Mouse (Mus musculus): ENCODE data around the gene Jhy. TPM values are rescaled to one million over a fixed set of nuclear protein-coding genes. Genes with fewer than 3 reads are reported as not detected.
A peak's percentile ranks its signal among the peaks of the same experiment; 100 is the strongest.

Gene Jhy
- 0.30 TPM in 1 of 2 replicates, not detected in the other for polyA plus RNA-seq (2014; fragmentation: Nextera tagmentation; extraction: Ambion mirVana)

DNA sequence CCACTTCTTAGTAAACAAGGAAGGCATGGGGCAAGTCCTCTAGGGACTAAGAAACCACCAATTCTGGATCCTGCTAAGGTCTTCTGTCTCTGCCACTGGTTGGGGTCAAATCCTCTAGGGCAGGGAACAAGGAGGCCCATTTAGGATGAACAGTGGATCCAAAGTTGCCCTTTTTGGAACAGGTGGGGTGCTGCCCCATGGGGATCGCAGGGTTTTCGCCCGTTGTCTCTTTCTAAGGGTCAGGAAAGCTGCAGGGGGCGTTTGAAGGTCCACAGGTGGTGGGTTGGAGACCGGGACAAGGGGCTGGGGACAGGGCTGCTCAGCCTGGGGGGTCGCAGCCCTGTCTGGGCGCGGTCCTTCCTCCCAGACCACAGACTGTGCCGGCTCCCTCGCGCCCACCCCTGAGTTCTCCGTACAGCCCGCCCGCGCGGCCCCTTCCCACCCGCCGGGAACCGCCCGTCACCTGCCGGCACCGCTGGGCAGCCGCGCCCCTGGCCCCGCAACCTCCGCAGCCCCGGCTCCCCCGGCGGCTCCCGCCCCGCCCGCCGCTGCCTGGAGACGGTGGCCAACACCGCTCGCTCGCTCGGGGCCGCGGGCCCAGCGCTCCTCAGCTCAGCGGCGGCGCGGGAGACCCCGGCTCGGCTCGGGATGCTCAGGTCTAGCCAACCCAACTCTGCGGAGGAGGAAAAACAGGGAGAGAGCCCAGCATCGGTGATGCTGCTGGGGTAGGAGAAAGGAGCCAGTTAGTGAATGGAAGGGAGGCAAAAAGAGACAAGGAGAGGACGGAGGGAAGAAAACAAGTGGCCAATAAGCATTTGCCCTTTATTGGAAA is at the start of gene Jhy:
TSS of gene Jhy (minus strand) at position 533 of the 832 bp plus-strand sequence.
- WGBS: 1% methylated on average over 43 of the region's 51 CpGs
- no peak within 1 kb of the TSS for H3K27ac ChIP-seq (ENCODE audit: low read depth)
- H3K9ac ChIP-seq: peak within 1 kb of the TSS; percentile 9; the same call in 1 of the 2 replicates
- DNase-seq: no peak
- ATAC-seq (ENCODE audit: insufficient read depth): no peak; the same call in 1 of the 2 replicates
- H3K4me1 ChIP-seq (ENCODE audit: insufficient read depth): no peaks in the 10 kb centered on the region
- H3K4me2 ChIP-seq: peak within 1 kb of the TSS; percentile 65
- peaks cover 30% of the 10 kb centered on the region for H3K27me3 ChIP-seq (ENCODE audit: insufficient read depth, low read length)
- TF ChIP-seq CTCF (IDR thresholded peaks at IDR 0.05; ENCODE audit: low read depth): no peak
- no peaks in the 10 kb centered on the region for H3K36me3 ChIP-seq (ENCODE audit: insufficient read depth)
- H3K9me3 ChIP-seq (ENCODE audit: low read depth, low read length): no peaks in the 10 kb centered on the region
- peak within 1 kb of the TSS; percentile 38 for H3K4me3 ChIP-seq (ENCODE audit: low read depth, low read length)

DNA sequence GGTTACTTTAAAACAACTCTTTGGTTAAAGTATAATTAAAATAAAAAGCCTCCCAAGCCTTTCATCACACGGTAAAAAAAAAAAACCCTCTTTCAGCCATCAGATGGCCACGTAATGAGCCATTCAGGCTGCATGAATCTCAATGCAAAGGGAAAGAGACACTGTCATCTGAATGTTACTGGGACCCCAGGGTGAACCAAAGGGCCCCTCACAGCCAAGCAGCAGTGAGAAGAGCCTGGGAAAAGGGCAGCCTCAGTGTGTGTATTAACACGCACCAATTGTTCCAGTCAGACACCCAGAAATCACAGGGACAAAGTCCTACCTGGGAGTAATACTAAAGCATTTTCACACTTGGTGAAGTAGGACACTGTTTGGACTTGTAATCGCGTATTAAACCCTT is 48.5 kb upstream of the Jhy start:
- DNase-seq (no peak), ATAC-seq (ENCODE audit: insufficient read depth) (no peak)
- no peak overlapping the region for H3K27ac ChIP-seq (ENCODE audit: low read depth)
- WGBS: 88% methylated on average over 5 of the region's 5 CpGs
- no peak overlapping the region for H3K9ac ChIP-seq
- H3K4me2 ChIP-seq: no peak overlapping the region
- no peak overlapping the region for H3K4me3 ChIP-seq (ENCODE audit: low read depth, low read length)
- H3K4me1 ChIP-seq (ENCODE audit: insufficient read depth): no peaks in the 10 kb centered on the region
- no peaks in the 10 kb centered on the region for H3K27me3 ChIP-seq (ENCODE audit: insufficient read depth, low read length)
- H3K36me3 ChIP-seq (ENCODE audit: insufficient read depth): no peaks in the 10 kb centered on the region
- no peak for TF ChIP-seq CTCF (IDR thresholded peaks at IDR 0.05; ENCODE audit: low read depth)
- H3K9me3 ChIP-seq (ENCODE audit: low read depth, low read length): no peaks in the 10 kb centered on the region

DNA sequence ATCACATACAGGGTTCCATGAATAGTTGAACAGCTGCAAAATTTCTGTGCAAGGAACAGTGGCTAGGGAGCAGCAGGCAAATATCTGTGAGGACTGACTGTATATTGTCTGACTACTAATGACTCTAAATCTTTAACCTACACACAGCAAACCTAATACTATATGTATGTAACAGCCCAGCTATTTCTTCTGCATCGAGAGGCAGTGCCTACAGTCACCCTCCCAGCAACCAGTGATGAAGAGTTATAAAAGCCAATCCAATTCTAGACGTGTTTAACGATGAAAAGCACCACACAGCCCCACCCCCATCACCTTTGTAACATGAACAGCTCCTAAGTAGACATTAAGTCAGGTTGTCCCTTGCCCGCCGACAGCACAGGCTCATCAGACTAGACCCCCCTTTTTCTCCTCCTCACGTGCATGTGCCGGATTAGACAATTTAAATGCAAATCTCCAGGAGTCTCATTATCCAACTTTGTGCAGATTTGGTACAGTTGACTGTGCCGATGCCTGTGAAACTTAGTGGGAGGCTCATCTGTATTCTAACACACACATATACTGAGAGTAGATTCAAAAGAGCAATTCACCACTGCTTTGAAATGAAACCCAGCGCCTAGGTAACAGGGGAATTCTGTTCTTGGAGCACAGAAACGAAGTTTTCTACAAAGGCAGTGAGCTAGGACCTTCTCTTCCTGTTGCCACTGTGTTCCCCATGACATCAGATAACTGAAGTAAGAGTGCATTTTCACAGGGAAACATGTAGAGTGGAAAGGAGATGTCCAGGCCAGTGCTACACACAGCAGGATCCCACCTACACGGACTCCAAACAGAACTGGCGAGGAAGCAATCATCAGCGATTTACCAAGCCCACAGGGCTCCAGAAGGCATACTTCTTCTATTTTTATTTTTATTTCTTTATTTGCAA is 47.9 kb upstream of the Jhy start:
- Histone ChIP-seq H3K4me3 (ENCODE audit: low read depth, low read length) (no peak overlapping the region), H3K27ac (ENCODE audit: low read depth) (no peak overlapping the region), H3K9ac (no peak overlapping the region), H3K4me1 (ENCODE audit: insufficient read depth) (no peaks in the 10 kb centered on the region), H3K36me3 (ENCODE audit: insufficient read depth) (no peaks in the 10 kb centered on the region), H3K27me3 (ENCODE audit: insufficient read depth, low read length) (no peaks in the 10 kb centered on the region), H3K4me2 (no peak overlapping the region), H3K9me3 (ENCODE audit: low read depth, low read length) (no peaks in the 10 kb centered on the region)
- TF ChIP-seq CTCF (IDR thresholded peaks at IDR 0.05; ENCODE audit: low read depth): no peak
- ATAC-seq (ENCODE audit: insufficient read depth) (no peak), DNase-seq (no peak)
- WGBS: 79% methylated on average over 13 of the region's 13 CpGs

DNA sequence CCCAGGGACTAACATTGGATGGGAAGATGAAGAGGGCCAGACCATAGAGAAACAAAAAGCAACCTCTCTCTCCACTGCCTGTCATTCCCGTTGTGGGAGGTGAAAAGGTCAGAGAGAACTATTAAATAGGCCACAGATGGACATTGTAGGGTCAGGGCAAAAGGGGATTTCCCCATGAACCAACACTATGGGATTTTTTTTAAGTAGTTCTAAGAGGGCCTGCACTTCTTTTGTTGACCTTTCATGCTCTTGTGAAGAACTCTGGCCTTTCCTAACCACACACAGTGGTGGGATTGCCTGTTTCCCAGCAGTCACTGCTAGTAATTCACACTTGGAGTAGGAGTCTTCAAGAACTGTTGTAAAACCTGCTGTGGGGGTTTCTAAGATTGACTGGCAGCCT is 43.9 kb upstream of the Jhy start:
- Histone ChIP-seq H3K9me3 (ENCODE audit: low read depth, low read length) (no peaks in the 10 kb centered on the region), H3K9ac (no peak overlapping the region), H3K27me3 (ENCODE audit: insufficient read depth, low read length) (no peaks in the 10 kb centered on the region), H3K27ac (ENCODE audit: low read depth) (no peak overlapping the region), H3K4me3 (ENCODE audit: low read depth, low read length) (no peak overlapping the region), H3K4me1 (ENCODE audit: insufficient read depth) (no peaks in the 10 kb centered on the region), H3K4me2 (no peak overlapping the region), H3K36me3 (ENCODE audit: insufficient read depth) (no peaks in the 10 kb centered on the region)
- ATAC-seq (ENCODE audit: insufficient read depth): no peak
- no peak for TF ChIP-seq CTCF (IDR thresholded peaks at IDR 0.05; ENCODE audit: low read depth)
- DNase-seq: no peak
- WGBS: 15% methylated on average over 1 of the region's 1 CpGs

DNA sequence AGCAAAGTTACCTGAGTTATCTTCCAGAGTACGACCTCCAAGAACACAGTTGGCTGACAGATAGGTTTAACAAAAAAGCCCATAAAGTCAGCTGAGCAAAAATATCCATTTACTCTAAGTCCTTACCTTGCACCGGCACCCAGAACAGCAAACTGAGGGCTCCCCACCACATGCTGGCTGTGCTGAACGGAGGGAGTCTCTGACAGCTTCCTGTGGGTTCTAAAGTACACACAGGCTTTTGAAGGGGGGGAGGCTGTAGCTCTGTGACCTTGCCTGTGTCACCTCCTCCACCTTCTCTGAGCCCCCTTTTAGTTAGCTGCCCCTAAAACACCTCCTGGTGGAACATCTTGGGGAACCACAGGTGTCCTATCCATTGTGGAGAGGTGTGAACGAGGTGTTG is 40.5 kb upstream of the Jhy start, which contains the start of gene Crtam:
TSS of gene Crtam (minus strand) at position 214 of the 400 bp plus-strand sequence.
- no peaks in the 10 kb centered on the region for H3K36me3 ChIP-seq (ENCODE audit: insufficient read depth)
- DNase-seq: no peak
- no peak within 1 kb of the TSS for H3K4me3 ChIP-seq (ENCODE audit: low read depth, low read length)
- no peak within 1 kb of the TSS for H3K9ac ChIP-seq
- no peak for ATAC-seq (ENCODE audit: insufficient read depth)
- no peaks in the 10 kb centered on the region for H3K9me3 ChIP-seq (ENCODE audit: low read depth, low read length)
- TF ChIP-seq CTCF (IDR thresholded peaks at IDR 0.05; ENCODE audit: low read depth): no peak
- 24% methylated on average over 4 of the region's 4 CpGs for WGBS
- H3K27ac ChIP-seq (ENCODE audit: low read depth): no peak within 1 kb of the TSS
- no peak within 1 kb of the TSS for H3K4me2 ChIP-seq
- no peaks in the 10 kb centered on the region for H3K4me1 ChIP-seq (ENCODE audit: insufficient read depth)
- H3K27me3 ChIP-seq (ENCODE audit: insufficient read depth, low read length): no peaks in the 10 kb centered on the region

DNA sequence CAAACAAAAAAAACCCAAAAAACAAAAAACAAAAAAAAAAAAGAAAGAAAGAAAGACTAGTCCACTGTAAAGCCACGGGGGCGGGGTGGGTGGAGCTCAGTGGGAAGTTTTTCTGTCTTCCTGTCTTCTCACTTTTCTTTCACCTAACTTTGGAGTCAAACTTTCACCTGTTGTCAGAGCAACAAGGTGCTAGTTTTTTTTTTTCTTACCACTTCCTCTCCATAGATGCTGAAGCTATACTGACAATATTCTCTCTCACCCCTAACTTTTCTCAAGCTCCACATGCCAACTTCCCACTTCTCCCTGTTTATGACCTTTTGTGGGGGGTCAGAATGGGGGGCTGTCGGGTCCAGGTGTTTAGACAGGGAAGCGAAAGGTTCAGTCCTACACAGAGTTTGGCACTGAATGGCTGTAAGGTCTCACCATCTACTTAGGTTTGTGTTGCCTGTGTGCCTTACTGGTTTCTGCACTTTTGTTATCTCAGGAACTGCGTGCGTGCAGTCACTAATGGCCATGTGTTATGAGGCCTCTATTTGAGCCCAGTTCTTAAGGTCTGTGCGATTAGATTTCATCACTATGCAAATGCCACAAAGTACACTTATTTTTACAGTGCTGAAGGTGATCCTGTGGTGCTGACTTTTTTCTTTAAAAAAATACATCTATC is 33.3 kb upstream of the Jhy start:
- H3K27me3 ChIP-seq (ENCODE audit: insufficient read depth, low read length): no peaks in the 10 kb centered on the region
- H3K9me3 ChIP-seq (ENCODE audit: low read depth, low read length): no peaks in the 10 kb centered on the region
- no peak for TF ChIP-seq CTCF (IDR thresholded peaks at IDR 0.05; ENCODE audit: low read depth)
- no peak overlapping the region for H3K9ac ChIP-seq
- H3K36me3 ChIP-seq (ENCODE audit: insufficient read depth): no peaks in the 10 kb centered on the region
- H3K4me1 ChIP-seq (ENCODE audit: insufficient read depth): no peaks in the 10 kb centered on the region
- H3K27ac ChIP-seq (ENCODE audit: low read depth): no peak overlapping the region
- DNase-seq (no peak), ATAC-seq (ENCODE audit: insufficient read depth) (no peak)
- no peak overlapping the region for H3K4me3 ChIP-seq (ENCODE audit: low read depth, low read length)
- H3K4me2 ChIP-seq: no peak overlapping the region
- 79% methylated on average over 7 of the region's 7 CpGs for WGBS

All from lung, embryonic 14.5 days (tissue).